Mouse (Mus musculus) MEL (cell line): Measurements from ENCODE around the gene Gm28042. TPM values are rescaled to one million over a fixed set of nuclear protein-coding genes. Genes with fewer than 3 reads are reported as not detected.
A peak's percentile ranks its signal among the peaks of the same experiment; 100 is the strongest.

Experiments
- DNase-seq: peaks from one replicate; pipeline ENCODE4 v3.0.0; 2011; ENCODE audit warnings: low read depth, low spot score
- H3K27ac ChIP-seq: 2 replicates; pipeline ENCODE4 v1.5.1; 2012; ENCODE audit warnings: low read depth, mild to moderate bottlenecking, control low read depth, low read length, moderate library complexity; ENCODE audit not compliant: control insufficient read depth
- H3K27me3 ChIP-seq, 2 experiments: fragments of 150-350 bp in 1 of 2; sonication (generic) in 1 of 2; 2 replicates each; pipeline ENCODE4 v1.6.1; 2012; ENCODE audit warnings: low read length in 2 of 2, mild to moderate bottlenecking in 2 of 2, improper control_type of control experiment in 1 of 2, moderate library complexity in 1 of 2; ENCODE audit not compliant: insufficient read depth in 2 of 2, control insufficient read depth in 1 of 2
- H3K36me3 ChIP-seq, 2 experiments: 2 replicates each; pipeline ENCODE4 v1.6.1; 2012 to 2014; ENCODE audit warnings: low read length in 2 of 2, improper control_type of control experiment in 1 of 2, inconsistent platforms in 1 of 2, mild to moderate bottlenecking in 1 of 2; ENCODE audit not compliant: insufficient read depth in 2 of 2, control insufficient read depth in 1 of 2
- H3K4me1 ChIP-seq, 2 experiments: fragments of 150-350 bp in 1 of 2; sonication (generic) in 1 of 2; 2 replicates each; pipeline ENCODE4 v1.6.1; 2012; ENCODE audit warnings: low read length in 2 of 2, improper control_type of control experiment in 1 of 2, mild to moderate bottlenecking in 1 of 2; ENCODE audit not compliant: insufficient read depth in 2 of 2, control insufficient read depth in 1 of 2
- H3K4me3 ChIP-seq, 2 experiments: fragments of 150-350 bp in 1 of 2; sonication (generic) in 1 of 2; 2 replicates each; pipeline ENCODE4 v1.5.1; 2012; ENCODE audit warnings: low read depth in 2 of 2, low read length in 2 of 2, mild to moderate bottlenecking in 2 of 2, moderate library complexity in 2 of 2, control low read depth in 1 of 2, improper control_type of control experiment in 1 of 2; ENCODE audit not compliant: control insufficient read depth in 1 of 2, insufficient read depth in 1 of 2
- H3K79me2 ChIP-seq: 2 replicates; pipeline ENCODE4 v1.6.1; 2012; ENCODE audit warnings: mild to moderate bottlenecking, low read length, moderate library complexity; ENCODE audit not compliant: control insufficient read depth, poor library complexity, insufficient read depth
- H3K9ac ChIP-seq: 2 replicates; pipeline ENCODE4 v1.6.1; 2012; ENCODE audit warnings: low read depth, mild to moderate bottlenecking, control low read depth, low read length, moderate library complexity; ENCODE audit not compliant: control insufficient read depth, poor library complexity, severe bottlenecking
- H3K9me3 ChIP-seq: fragments of 150-350 bp; sonication (generic); replicated peaks from 2 replicates; pipeline ENCODE4 v1.6.1; 2012; ENCODE audit warnings: mild to moderate bottlenecking, low read length, improper control_type of control experiment, moderate library complexity; ENCODE audit not compliant: insufficient read depth
- BHLHE40 ChIP-seq: IDR thresholded peaks from 2 replicates; pipeline ENCODE4 v1.6.1; 2012; ENCODE audit warnings: low read depth, mild to moderate bottlenecking, inconsistent platforms, low read length, improper control_type of control experiment, borderline replicate concordance
- CTCF ChIP-seq, 3 experiments: IDR thresholded peaks in 2 of 3; conservative IDR thresholded peaks in 1 of 3; 2 replicates each; pipeline ENCODE4 v1.5.1; 2011 to 2012; ENCODE audit warnings: low read length in 3 of 3, low read depth in 2 of 3, mild to moderate bottlenecking in 2 of 3, improper control_type of control experiment in 1 of 3, inconsistent platforms in 1 of 3, mixed read lengths in 1 of 3, moderate library complexity in 1 of 3; ENCODE audit not compliant: control insufficient read depth in 1 of 3, insufficient read depth in 1 of 3, poor library complexity in 1 of 3, severe bottlenecking in 1 of 3
- E2F4 ChIP-seq: IDR thresholded peaks from 2 replicates; pipeline ENCODE4 v1.6.1; 2011; ENCODE audit warnings: low read depth, low read length, improper control_type of control experiment, borderline replicate concordance
- ELF1 ChIP-seq: IDR thresholded peaks from 2 replicates; pipeline ENCODE4 v1.6.1; 2014; ENCODE audit warnings: low read depth, mild to moderate bottlenecking, inconsistent platforms, low read length, improper control_type of control experiment, moderate library complexity
- EP300 ChIP-seq, 2 experiments: IDR thresholded peaks; 2 replicates each; pipeline ENCODE4 v1.6.1; 2011; ENCODE audit warnings: improper control_type of control experiment in 2 of 2, low read length in 2 of 2, low read depth in 1 of 2, mild to moderate bottlenecking in 1 of 2
- GABPA ChIP-seq: IDR thresholded peaks from 2 replicates; pipeline ENCODE4 v1.6.1; 2012; ENCODE audit warnings: low read depth, mild to moderate bottlenecking, inconsistent platforms, low read length, improper control_type of control experiment, moderate library complexity
- HCFC1 ChIP-seq: IDR thresholded peaks from 2 replicates; pipeline ENCODE4 v1.6.1; 2012; ENCODE audit warnings: low read depth, mild to moderate bottlenecking, inconsistent platforms, low read length, improper control_type of control experiment, moderate library complexity
- JUND ChIP-seq: IDR thresholded peaks from 2 replicates; pipeline ENCODE4 v1.6.1; 2011; ENCODE audit warnings: low read depth, mild to moderate bottlenecking, improper control_type of control experiment, low read length
- MAX ChIP-seq: IDR thresholded peaks from 2 replicates; pipeline ENCODE4 v1.6.1; 2011; ENCODE audit warnings: low read length, improper control_type of control experiment
- MEF2A ChIP-seq: IDR thresholded peaks from 2 replicates; pipeline ENCODE4 v1.6.1; 2014; ENCODE audit warnings: low read depth, mild to moderate bottlenecking, inconsistent platforms, low read length, improper control_type of control experiment; ENCODE audit not compliant: poor library complexity, insufficient replicate concordance, severe bottlenecking; ENCODE audit errors: extremely low read depth
- MYB ChIP-seq: IDR thresholded peaks from 2 replicates; pipeline ENCODE4 v1.6.1; 2011; ENCODE audit warnings: mild to moderate bottlenecking, low read depth, low read length, improper control_type of control experiment
- MYC ChIP-seq: IDR thresholded peaks from 2 replicates; pipeline ENCODE4 v1.6.1; 2011; ENCODE audit warnings: low read depth, mild to moderate bottlenecking, low read length, improper control_type of control experiment, moderate library complexity
- POLR2A ChIP-seq, 2 experiments: IDR thresholded peaks; 2 replicates each; pipeline ENCODE4 v1.6.1; 2011 to 2012; ENCODE audit warnings: low read length in 2 of 2, mild to moderate bottlenecking in 2 of 2, control low read depth in 1 of 2, improper control_type of control experiment in 1 of 2, low read depth in 1 of 2, moderate library complexity in 1 of 2; ENCODE audit not compliant: control insufficient read depth in 1 of 2, insufficient read depth in 1 of 2, poor library complexity in 1 of 2
- POLR2AphosphoS5 ChIP-seq: IDR thresholded peaks from 2 replicates; pipeline ENCODE4 v1.6.1; 2012; ENCODE audit warnings: low read depth, borderline replicate concordance, mild to moderate bottlenecking, inconsistent platforms, low read length, moderate library complexity, mixed read lengths
- RAD21 ChIP-seq: IDR thresholded peaks from 2 replicates; pipeline ENCODE4 v1.6.1; 2011; ENCODE audit warnings: mild to moderate bottlenecking, low read depth, low read length, improper control_type of control experiment
- RCOR1 ChIP-seq: IDR thresholded peaks from 2 replicates; pipeline ENCODE4 v1.6.1; 2012; ENCODE audit warnings: low read depth, mild to moderate bottlenecking, inconsistent platforms, low read length, improper control_type of control experiment
- SIN3A ChIP-seq: IDR thresholded peaks from 2 replicates; pipeline ENCODE4 v1.6.1; 2012; ENCODE audit warnings: low read length, improper control_type of control experiment, inconsistent platforms
- SMC3 ChIP-seq: IDR thresholded peaks from 2 replicates; pipeline ENCODE4 v1.6.1; 2011; ENCODE audit warnings: low read depth, low read length, improper control_type of control experiment
- ZC3H11A ChIP-seq: IDR thresholded peaks from 2 replicates; pipeline ENCODE4 v1.6.1; 2012; ENCODE audit warnings: low read depth, mild to moderate bottlenecking, inconsistent platforms, low read length, improper control_type of control experiment
- polyA plus RNA-seq, 2 experiments: library from polyadenylated mRNA; stranded (reverse) in 1 of 2; unstranded in 1 of 2; fragments of >175 nt in 1 of 2; fragments of >200 nt in 1 of 2; gene quantifications; 2 replicates each; pipeline versions ENCODE4 v1.2.1 to v1.2.4; 2012; ENCODE audit warnings: low replicate concordance in 2 of 2, low read depth in 1 of 2; ENCODE audit not compliant: insufficient read length in 2 of 2, insufficient read depth in 1 of 2, missing spikeins in 1 of 2
- total RNA-seq: library from RNA; depleted of rRNA; stranded (reverse); fragments of 300-350 nt; gene quantifications from 2 replicates; pipeline ENCODE4 v1.2.3, GENCODE M21; 2012

Gm28042 gene
- total and polyA plus RNA-seq, 3 experiments: 0.96 to 1.7 TPM; not detected in 1

DNA sequence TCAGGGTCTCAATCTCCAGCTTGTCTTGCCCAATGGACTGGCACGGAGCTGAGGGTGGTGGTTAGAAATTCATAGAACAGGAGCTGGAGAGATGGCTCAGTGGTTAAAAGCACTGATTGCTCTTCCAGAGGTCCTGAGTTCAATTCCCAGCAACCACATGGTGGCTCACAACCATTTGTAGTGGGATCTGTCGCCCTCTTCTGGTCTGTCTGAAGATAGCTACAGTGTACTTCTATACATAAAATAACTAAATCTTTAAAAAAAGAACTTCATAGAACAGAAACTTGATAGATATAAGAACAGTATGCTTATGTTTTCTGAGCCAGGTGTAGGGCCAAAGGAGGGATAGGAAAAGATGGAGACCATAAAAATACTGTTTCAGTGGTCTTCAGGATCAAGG lies 55.1 kb downstream of the Gm28042 start:
- no peaks in the 10 kb centered on the region for H3K9me3 ChIP-seq
- H3K79me2 ChIP-seq: no peaks in the 10 kb centered on the region
- no peak overlapping the region for H3K4me3 ChIP-seq
- 0 out of 4 replicates have a peak, but pooled peaks cover 0 to 3% of the 10 kb centered on the region in 2 experiments for H3K4me1 ChIP-seq
- H3K27me3 ChIP-seq: no peaks in the 10 kb centered on the region
- H3K36me3 ChIP-seq: no peaks in the 10 kb centered on the region
- no peak overlapping the region for H3K27ac ChIP-seq
- no peak overlapping the region for H3K9ac ChIP-seq
- no peak for TF ChIP-seq MEF2A
- TF ChIP-seq SMC3: peak; percentile 45
- 0 out of 2 replicates have a peak, but pooled peaks have one; percentile 47 for TF ChIP-seq MYC
- TF ChIP-seq ELF1: no peak
- peak in 2 of 3 experiments; percentile 27 to 54; a peak in 3 of 6 replicates for TF ChIP-seq CTCF (IDR thresholded peaks at IDR 0.05 in 2 of 3, conservative IDR thresholded peaks at IDR 0.05 in 1 of 3; ENCODE audit: control insufficient read depth in 1 of 3, insufficient read depth in 1 of 3, low read depth in 2 of 3, low read length in 3 of 3, poor library complexity in 1 of 3, severe bottlenecking in 1 of 3)
- no peak for TF ChIP-seq BHLHE40
- peak; percentile 17; the same call in 1 of the 2 replicates for TF ChIP-seq ZC3H11A
- TF ChIP-seq SIN3A: no peak
- TF ChIP-seq RAD21: peak; percentile 59
- peak; percentile 37 for DNase-seq

DNA sequence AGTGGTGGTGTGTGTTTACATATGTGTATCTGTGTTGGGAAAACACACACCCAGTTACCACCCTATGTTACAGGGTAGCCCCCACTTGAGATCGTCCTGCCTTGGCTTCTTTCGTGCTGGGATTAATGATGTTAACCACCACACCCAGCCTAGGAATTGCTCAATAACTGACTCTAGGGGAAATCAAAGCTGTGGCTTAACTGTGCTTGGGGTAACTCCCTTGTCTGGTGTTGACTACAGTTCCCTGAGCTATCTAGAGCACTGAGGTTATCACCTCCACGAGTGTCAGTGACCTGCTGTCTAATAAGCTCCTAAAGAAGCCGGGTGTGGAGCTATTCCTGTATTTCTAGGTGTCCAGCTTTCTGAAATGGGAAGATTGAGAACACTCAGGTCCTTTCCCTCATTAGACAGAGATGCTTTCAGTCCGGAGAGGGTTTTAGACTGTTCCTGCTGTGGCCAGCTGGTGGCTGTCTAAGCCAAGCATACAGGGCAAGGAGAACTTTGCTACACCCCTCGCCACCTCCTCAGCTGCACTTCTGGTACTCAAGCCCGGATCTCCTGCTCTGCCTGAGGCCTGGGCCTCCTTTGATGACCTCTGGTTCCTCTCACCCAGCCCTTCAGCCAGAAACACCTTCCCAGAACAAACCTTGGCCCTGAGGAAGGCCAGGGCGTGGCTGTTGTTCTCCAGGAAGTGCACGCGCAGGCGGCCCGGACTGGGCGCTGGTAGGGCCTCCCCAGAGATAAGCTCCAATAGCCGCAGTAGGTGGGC lies 57.5 kb downstream of the Gm28042 start:
- Histone ChIP-seq H3K4me1 (0 out of 4 replicates have a peak, but pooled peaks cover 0 to 3% of the 10 kb centered on the region in 2 experiments), H3K9me3 (no peaks in the 10 kb centered on the region), H3K27ac (no peak overlapping the region), H3K36me3 (no peaks in the 10 kb centered on the region), H3K9ac (peak overlapping the region; percentile 21; the same call in 1 of the 2 replicates), H3K27me3 (no peaks in the 10 kb centered on the region), H3K4me3 (peak overlapping the region in 1 of 2 experiments; percentile 15; a peak in 2 of 4 replicates), H3K79me2 (no peaks in the 10 kb centered on the region)
- DNase-seq: peak; percentile 33
- TF ChIP-seq EP300 (IDR thresholded peaks at IDR 0.05; ENCODE audit: low read depth in 1 of 2, low read length in 2 of 2): no peak
- no peak for TF ChIP-seq E2F4
- TF ChIP-seq JUND: no peak
- peak in 2 of 3 experiments; percentile 34 to 49; a peak in 4 of 6 replicates for TF ChIP-seq CTCF (IDR thresholded peaks at IDR 0.05 in 2 of 3, conservative IDR thresholded peaks at IDR 0.05 in 1 of 3; ENCODE audit: control insufficient read depth in 1 of 3, insufficient read depth in 1 of 3, low read depth in 2 of 3, low read length in 3 of 3, poor library complexity in 1 of 3, severe bottlenecking in 1 of 3)
- no peak for TF ChIP-seq MAX
- no peak for TF ChIP-seq POLR2A (IDR thresholded peaks at IDR 0.05; ENCODE audit: control insufficient read depth in 1 of 2, insufficient read depth in 1 of 2, low read depth in 1 of 2, low read length in 2 of 2, poor library complexity in 1 of 2)
- TF ChIP-seq HCFC1: no peak
- no peak for TF ChIP-seq GABPA
- TF ChIP-seq POLR2AphosphoS5: no peak
- peak; percentile 52 for TF ChIP-seq RAD21
- no peak for TF ChIP-seq MYB
- peak; percentile 33 for TF ChIP-seq ZC3H11A
- no peak for TF ChIP-seq RCOR1
- peak; percentile 34 for TF ChIP-seq SMC3
